Mouse (Mus musculus): ENCODE results near the gene Ubb. TPM values are rescaled to one million over a fixed set of nuclear protein-coding genes. Genes with fewer than 3 reads are reported as not detected.
"Not testable (repeated sequence)": the region's sequence is repeated elsewhere in the genome, so short reads cannot be mapped to it uniquely, and the experiment has no call there.

Ubb gene
- 1,628 and 1,645 TPM in 2 replicates for polyA plus RNA-seq (2015; fragmentation: Nextera tagmentation; extraction: Ambion mirVana)

GRCm38 (mm10) chr11:62550727-62551225 is at the start of gene Ubb:
TSS of gene Ubb (plus strand) at chr11:62551171.
- ATAC-seq (ENCODE audit: low read depth) = peak; percentile 94
- peak within 1 kb of the TSS; percentile 90 for H3K9ac ChIP-seq (ENCODE audit: low read depth, low read length)
- no peaks in the 10 kb centered on the region for H3K27me3 ChIP-seq (ENCODE audit: control insufficient read depth, insufficient read depth, low read depth, low read length)
- H3K4me2 ChIP-seq (ENCODE audit: low read depth, low read length) = peak within 1 kb of the TSS; percentile 93
- under 1% methylated on average over 40 of the region's 40 CpGs for WGBS (ENCODE audit: insufficient replicate concordance)
- H3K27ac ChIP-seq (ENCODE audit: low read length) = peak within 1 kb of the TSS; percentile 97
- peaks cover 28% of the 10 kb centered on the region for H3K4me1 ChIP-seq (ENCODE audit: control insufficient read depth, low read depth, low read length)
- H3K36me3 ChIP-seq (ENCODE audit: control insufficient read depth, insufficient read depth) = peaks cover 26% of the 10 kb centered on the region
- peak within 1 kb of the TSS; percentile 78 for H3K4me3 ChIP-seq (ENCODE audit: low read depth, low read length)
- no peaks in the 10 kb centered on the region for H3K9me3 ChIP-seq (replicated peaks; ENCODE audit: control insufficient read depth, low read length)

DNA sequence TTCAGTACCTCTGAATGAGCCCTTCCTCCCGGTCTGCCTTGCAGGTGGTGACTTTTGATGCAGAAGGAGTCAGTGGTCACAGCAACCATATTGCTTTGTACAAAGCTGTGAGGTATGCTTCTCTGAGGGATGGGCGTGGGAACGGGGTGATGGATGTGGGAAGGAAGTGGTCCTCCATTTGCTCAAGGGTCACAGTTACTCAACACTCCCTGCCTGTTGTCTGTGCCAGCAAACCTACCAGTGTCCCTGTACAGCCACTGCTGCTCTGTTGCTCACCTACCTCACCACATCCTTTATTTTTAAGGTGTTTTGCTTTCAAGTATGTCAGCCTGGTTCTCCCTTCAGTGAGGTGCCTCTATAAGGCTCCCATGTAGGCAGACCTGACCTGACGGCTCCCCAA is 43.3 kb upstream of the Ubb start:
- H3K9me3 ChIP-seq (replicated peaks; ENCODE audit: control insufficient read depth, low read length) = no peaks in the 10 kb centered on the region
- no peak for ATAC-seq (ENCODE audit: low read depth)
- no peak overlapping the region for H3K4me3 ChIP-seq (ENCODE audit: low read depth, low read length)
- WGBS (ENCODE audit: insufficient replicate concordance) = 69% methylated on average over 4 of the region's 4 CpGs
- H3K9ac ChIP-seq (ENCODE audit: low read depth, low read length) = no peak overlapping the region
- no peaks in the 10 kb centered on the region for H3K36me3 ChIP-seq (ENCODE audit: control insufficient read depth, insufficient read depth)
- no peaks in the 10 kb centered on the region for H3K4me1 ChIP-seq (ENCODE audit: control insufficient read depth, low read depth, low read length)
- H3K4me2 ChIP-seq (ENCODE audit: low read depth, low read length) = no peak overlapping the region
- no peaks in the 10 kb centered on the region for H3K27me3 ChIP-seq (ENCODE audit: control insufficient read depth, insufficient read depth, low read depth, low read length)
- H3K27ac ChIP-seq (ENCODE audit: low read length) = no peak overlapping the region

- WGBS (ENCODE audit: insufficient replicate concordance) = 89% methylated on average over 13 of the region's 13 CpGs
- not testable (repeated sequence) for H3K27ac ChIP-seq (ENCODE audit: low read length); ATAC-seq (ENCODE audit: low read depth)
Observed at GRCm38 (mm10) chr11:62508365-62508764, 42.6 kb upstream of the Ubb start.

GRCm38 (mm10) chr11:62508816-62509215 is 42.2 kb upstream of the Ubb start:
- H3K27me3 ChIP-seq (ENCODE audit: control insufficient read depth, insufficient read depth, low read depth, low read length); H3K9ac ChIP-seq (ENCODE audit: low read depth, low read length); H3K27ac ChIP-seq (ENCODE audit: low read length); H3K4me2 ChIP-seq (ENCODE audit: low read depth, low read length); H3K4me1 ChIP-seq (ENCODE audit: control insufficient read depth, low read depth, low read length); H3K4me3 ChIP-seq (ENCODE audit: low read depth, low read length); ATAC-seq (ENCODE audit: low read depth); H3K36me3 ChIP-seq (ENCODE audit: control insufficient read depth, insufficient read depth); H3K9me3 ChIP-seq (replicated peaks; ENCODE audit: control insufficient read depth, low read length): not testable (repeated sequence)
- 84% methylated on average over 5 of the region's 5 CpGs for WGBS (ENCODE audit: insufficient replicate concordance)

More at GRCm38 (mm10) chr11:62508365-62508764, 42.6 kb upstream of the Ubb start:
- not testable (repeated sequence) for H3K4me3 ChIP-seq (ENCODE audit: low read depth, low read length); H3K4me1 ChIP-seq (ENCODE audit: control insufficient read depth, low read depth, low read length); H3K36me3 ChIP-seq (ENCODE audit: control insufficient read depth, insufficient read depth); H3K4me2 ChIP-seq (ENCODE audit: low read depth, low read length); H3K9ac ChIP-seq (ENCODE audit: low read depth, low read length); H3K9me3 ChIP-seq (replicated peaks; ENCODE audit: control insufficient read depth, low read length); H3K27me3 ChIP-seq (ENCODE audit: control insufficient read depth, insufficient read depth, low read depth, low read length)

DNA sequence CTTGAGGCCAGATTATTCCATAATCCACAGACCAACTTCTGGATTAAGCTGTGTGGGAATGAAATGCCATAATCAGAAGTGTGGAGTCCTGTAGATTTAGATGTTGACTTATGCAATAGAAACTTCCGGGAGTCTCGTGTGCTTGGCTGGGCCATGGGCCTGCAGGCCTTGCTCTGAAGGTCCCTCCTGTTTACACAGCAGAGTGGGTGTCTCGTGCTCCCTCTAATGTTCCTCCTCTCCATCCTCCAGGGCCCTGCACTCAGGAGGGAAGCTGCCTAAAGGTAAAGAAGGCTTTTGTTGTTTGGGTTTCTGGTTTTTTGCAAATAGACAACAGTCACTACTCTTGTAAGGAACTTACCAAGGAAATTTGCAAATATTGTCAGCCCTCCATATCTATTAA is 41.4 kb upstream of the Ubb start:
- no peaks in the 10 kb centered on the region for H3K4me1 ChIP-seq (ENCODE audit: control insufficient read depth, low read depth, low read length)
- 58% methylated on average over 3 of the region's 3 CpGs for WGBS (ENCODE audit: insufficient replicate concordance)
- H3K9ac ChIP-seq (ENCODE audit: low read depth, low read length) = no peak overlapping the region
- H3K27ac ChIP-seq (ENCODE audit: low read length) = no peak overlapping the region
- no peak for ATAC-seq (ENCODE audit: low read depth)
- H3K36me3 ChIP-seq (ENCODE audit: control insufficient read depth, insufficient read depth) = no peaks in the 10 kb centered on the region
- H3K27me3 ChIP-seq (ENCODE audit: control insufficient read depth, insufficient read depth, low read depth, low read length) = no peaks in the 10 kb centered on the region
- H3K4me2 ChIP-seq (ENCODE audit: low read depth, low read length) = no peak overlapping the region
- no peak overlapping the region for H3K4me3 ChIP-seq (ENCODE audit: low read depth, low read length)
- H3K9me3 ChIP-seq (replicated peaks; ENCODE audit: control insufficient read depth, low read length) = no peaks in the 10 kb centered on the region

DNA sequence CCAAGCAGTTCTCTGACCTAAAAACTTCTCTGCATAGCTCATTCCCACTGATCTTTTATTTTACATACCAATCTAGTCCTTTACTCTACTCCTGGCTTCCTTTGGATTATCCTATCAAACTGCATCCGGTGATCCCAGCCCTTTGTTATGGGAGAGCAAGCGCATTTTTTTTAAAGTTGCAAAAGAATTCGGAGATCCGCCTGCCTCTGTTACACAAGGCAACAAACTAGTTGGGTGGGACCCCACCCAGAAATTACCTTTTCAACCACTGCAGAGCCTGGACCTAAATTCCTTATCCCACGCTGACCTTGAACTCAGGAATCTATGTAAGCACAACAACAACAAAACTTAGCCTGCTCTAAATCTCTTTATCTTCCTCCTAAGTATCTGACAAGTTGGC is 40.0 kb upstream of the Ubb start:
- Histone ChIP-seq H3K27me3 (ENCODE audit: control insufficient read depth, insufficient read depth, low read depth, low read length) (no peaks in the 10 kb centered on the region), H3K9ac (ENCODE audit: low read depth, low read length) (no peak overlapping the region), H3K4me3 (ENCODE audit: low read depth, low read length) (no peak overlapping the region), H3K9me3 (replicated peaks; ENCODE audit: control insufficient read depth, low read length) (no peaks in the 10 kb centered on the region), H3K4me1 (ENCODE audit: control insufficient read depth, low read depth, low read length) (no peaks in the 10 kb centered on the region), H3K36me3 (ENCODE audit: control insufficient read depth, insufficient read depth) (no peaks in the 10 kb centered on the region), H3K4me2 (ENCODE audit: low read depth, low read length) (no peak overlapping the region), H3K27ac (ENCODE audit: low read length) (no peak overlapping the region)
- no peak for ATAC-seq (ENCODE audit: low read depth)
- WGBS (ENCODE audit: insufficient replicate concordance) = 80% methylated on average over 5 of the region's 5 CpGs

GRCm38 (mm10) chr11:62511444-62512202 is 39.3 kb upstream of the Ubb start:
- Histone ChIP-seq H3K27me3 (ENCODE audit: control insufficient read depth, insufficient read depth, low read depth, low read length) (no peaks in the 10 kb centered on the region), H3K9me3 (replicated peaks; ENCODE audit: control insufficient read depth, low read length) (no peaks in the 10 kb centered on the region), H3K4me3 (ENCODE audit: low read depth, low read length) (no peak overlapping the region), H3K9ac (ENCODE audit: low read depth, low read length) (no peak overlapping the region), H3K36me3 (ENCODE audit: control insufficient read depth, insufficient read depth) (no peaks in the 10 kb centered on the region), H3K27ac (ENCODE audit: low read length) (no peak overlapping the region), H3K4me1 (ENCODE audit: control insufficient read depth, low read depth, low read length) (no peaks in the 10 kb centered on the region), H3K4me2 (ENCODE audit: low read depth, low read length) (no peak overlapping the region)
- 90% methylated on average over 13 of the region's 13 CpGs for WGBS (ENCODE audit: insufficient replicate concordance)
- no peak for ATAC-seq (ENCODE audit: low read depth)

- no peak overlapping the region for H3K27ac ChIP-seq (ENCODE audit: low read length)
- no peaks in the 10 kb centered on the region for H3K36me3 ChIP-seq (ENCODE audit: control insufficient read depth, insufficient read depth)
- no peak overlapping the region for H3K9ac ChIP-seq (ENCODE audit: low read depth, low read length)
- WGBS (ENCODE audit: insufficient replicate concordance) = 81% methylated on average over 8 of the region's 8 CpGs
- H3K9me3 ChIP-seq (replicated peaks; ENCODE audit: control insufficient read depth, low read length) = no peaks in the 10 kb centered on the region
- H3K4me3 ChIP-seq (ENCODE audit: low read depth, low read length) = no peak overlapping the region
- H3K27me3 ChIP-seq (ENCODE audit: control insufficient read depth, insufficient read depth, low read depth, low read length) = no peaks in the 10 kb centered on the region
- no peaks in the 10 kb centered on the region for H3K4me1 ChIP-seq (ENCODE audit: control insufficient read depth, low read depth, low read length)
- no peak overlapping the region for H3K4me2 ChIP-seq (ENCODE audit: low read depth, low read length)
- ATAC-seq (ENCODE audit: low read depth) = no peak
Observed at GRCm38 (mm10) chr11:62512529-62513080, 38.4 kb upstream of the Ubb start.

- Histone ChIP-seq H3K9ac (ENCODE audit: low read depth, low read length) (no peak overlapping the region), H3K4me3 (ENCODE audit: low read depth, low read length) (no peak overlapping the region), H3K4me2 (ENCODE audit: low read depth, low read length) (no peak overlapping the region), H3K9me3 (replicated peaks; ENCODE audit: control insufficient read depth, low read length) (no peaks in the 10 kb centered on the region), H3K27ac (ENCODE audit: low read length) (no peak overlapping the region), H3K36me3 (ENCODE audit: control insufficient read depth, insufficient read depth) (no peaks in the 10 kb centered on the region), H3K4me1 (ENCODE audit: control insufficient read depth, low read depth, low read length) (no peaks in the 10 kb centered on the region), H3K27me3 (ENCODE audit: control insufficient read depth, insufficient read depth, low read depth, low read length) (no peaks in the 10 kb centered on the region)
- no peak for ATAC-seq (ENCODE audit: low read depth)
- 74% methylated on average over 6 of the region's 6 CpGs for WGBS (ENCODE audit: insufficient replicate concordance)
Observed at GRCm38 (mm10) chr11:62513311-62513710, 37.7 kb upstream of the Ubb start.

Measured in liver, embryonic 16.5 days (tissue).